Mouse (Mus musculus) MN1 (cell line): ENCODE measurements around the gene Dnajb1.
"Not testable (repeated sequence)": the region's sequence is repeated elsewhere in the genome, so short reads cannot be mapped to it uniquely, and the experiment has no call there.

Experiments used
- DNase-seq: peaks from one replicate; pipeline ENCODE4 v3.0.0-alpha.2; 2016; ENCODE audit warnings: low spot score

Gene Dnajb1

DNA sequence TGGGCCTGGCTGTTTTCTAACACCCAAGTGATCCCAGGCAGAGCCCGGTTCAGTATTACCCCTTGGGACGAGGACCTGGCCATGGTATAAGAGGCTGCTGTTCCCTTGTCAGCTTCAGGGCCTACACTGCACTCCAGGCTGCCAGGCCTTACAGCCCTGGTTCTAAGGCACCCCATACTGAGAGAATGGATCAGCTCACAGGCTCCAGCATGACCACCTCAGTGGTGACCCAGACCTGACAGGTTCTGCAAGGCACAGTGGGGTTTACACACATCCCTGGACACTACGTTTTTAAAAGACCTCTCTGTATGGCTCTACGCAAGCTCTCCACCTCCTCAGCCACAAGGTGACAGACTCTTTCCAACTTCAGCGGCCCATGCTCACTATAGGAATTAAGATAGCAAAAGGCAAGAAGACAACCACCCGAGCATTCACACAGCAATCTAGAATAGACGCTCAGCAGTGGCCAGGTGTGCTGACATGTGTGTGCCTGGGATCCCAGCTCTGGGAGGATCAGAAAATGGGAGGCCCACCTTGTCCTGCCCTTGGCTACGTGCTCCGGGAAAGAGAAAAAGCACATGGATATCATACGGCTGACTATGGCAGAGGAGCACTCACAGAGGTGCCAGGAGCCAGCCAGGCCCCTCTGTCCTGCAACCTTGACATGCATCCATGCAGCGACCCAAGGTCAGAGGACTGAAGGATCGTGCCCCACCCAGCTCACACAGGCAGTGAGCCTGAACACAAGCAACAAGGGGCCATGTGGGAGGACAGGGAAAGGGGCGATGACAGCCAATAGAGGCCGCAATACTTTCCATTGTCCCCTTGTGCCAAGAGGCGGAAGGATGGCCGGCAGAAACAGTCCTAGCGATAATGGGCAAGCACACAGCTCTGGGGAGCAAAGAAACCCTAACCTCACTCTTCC lies 29.6 kb upstream of the Dnajb1 start:
- DNase-seq, result no peak

DNA sequence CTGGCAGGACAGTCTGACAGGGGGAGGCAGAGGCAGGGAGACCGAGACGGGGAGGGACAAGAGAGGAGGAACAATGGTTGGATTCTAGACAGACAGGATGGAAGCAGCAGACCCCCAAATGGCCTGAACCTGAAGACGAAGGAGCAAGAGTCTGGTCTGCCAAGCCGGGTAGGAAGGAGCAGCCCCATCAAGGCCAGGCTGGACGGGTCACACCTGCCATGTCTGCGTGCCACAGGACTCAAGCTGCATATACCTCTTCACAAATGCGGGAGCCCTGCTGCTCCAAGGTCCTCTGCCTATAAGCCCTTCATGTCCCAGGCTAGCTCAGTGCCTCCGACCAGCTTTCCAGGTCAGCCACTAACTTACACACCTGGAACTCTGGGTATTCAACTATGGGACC lies 28.3 kb upstream of the Dnajb1 start:
- DNase-seq, result no peak

DNA sequence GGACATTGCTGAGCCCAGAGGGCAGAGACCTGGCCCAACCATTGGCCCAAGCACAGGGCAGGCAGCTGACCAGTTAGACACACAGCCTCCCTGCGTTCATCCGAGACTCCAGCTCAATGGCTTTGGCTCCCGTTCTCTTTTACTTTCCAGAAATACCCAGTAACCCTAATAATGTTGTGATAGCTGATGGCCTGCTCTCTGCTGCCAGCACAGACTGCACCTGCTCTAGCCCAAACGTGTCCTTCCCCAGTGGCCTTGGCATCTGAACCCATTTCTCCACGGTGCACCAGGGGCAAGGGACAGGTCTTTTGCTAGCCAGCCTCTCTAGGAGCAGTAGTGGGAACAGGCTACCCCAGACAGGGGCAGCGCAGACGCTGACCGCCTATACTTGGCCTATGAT lies 27.2 kb upstream of the Dnajb1 start:
- no peak for DNase-seq

GRCm38 (mm10) chr8:83582226-83582625 lies 25.8 kb upstream of the Dnajb1 start:
- no peak for DNase-seq

- DNase-seq, result no peak
Measured at GRCm38 (mm10) chr8:83583236-83583635, 24.8 kb upstream of the Dnajb1 start.

DNA sequence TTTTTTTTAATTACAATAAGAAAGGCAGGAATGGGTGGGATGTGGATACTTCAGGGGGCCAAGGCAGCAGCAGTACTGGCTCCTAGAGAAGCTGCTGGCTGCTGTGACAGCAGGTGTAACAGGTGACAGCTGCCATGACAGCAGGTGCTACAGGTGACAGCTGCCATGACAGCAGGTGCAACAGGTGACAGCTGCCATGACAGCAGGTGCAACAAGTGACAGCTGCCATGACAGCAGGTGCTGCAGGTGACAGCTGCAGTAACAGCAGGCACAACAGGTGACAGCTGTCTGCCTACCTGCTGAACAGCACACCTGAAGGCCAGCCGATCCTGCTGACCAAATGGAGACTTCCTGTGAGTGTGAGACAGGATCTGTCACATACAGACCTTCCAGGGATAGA lies 23.2 kb upstream of the Dnajb1 start:
- DNase-seq, result no peak

DNA sequence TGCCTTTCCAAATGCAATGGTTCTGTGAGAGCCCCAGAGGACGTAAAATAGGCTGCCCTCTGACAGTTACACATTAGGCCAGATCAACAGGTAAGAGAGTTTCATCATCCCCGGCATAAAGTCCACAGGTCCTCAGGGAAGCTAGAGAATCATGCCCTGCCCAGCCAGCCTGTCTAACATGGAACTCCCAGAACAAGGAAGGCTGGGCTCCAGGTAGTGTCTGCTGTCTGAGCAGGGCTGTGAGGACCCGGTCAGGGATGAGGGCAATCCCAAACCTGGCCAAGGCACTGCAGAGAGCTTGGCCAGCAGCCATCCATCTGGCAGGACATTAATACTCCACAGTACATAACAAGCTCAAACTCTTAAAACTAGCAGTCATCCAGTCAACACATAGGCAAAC lies 22.7 kb upstream of the Dnajb1 start:
- DNase-seq, result no peak

- no peak for DNase-seq
Measured at GRCm38 (mm10) chr8:83587644-83588043, 20.3 kb upstream of the Dnajb1 start.

- no peak for DNase-seq
Measured at GRCm38 (mm10) chr8:83588886-83589285, 19.1 kb upstream of the Dnajb1 start.

DNA sequence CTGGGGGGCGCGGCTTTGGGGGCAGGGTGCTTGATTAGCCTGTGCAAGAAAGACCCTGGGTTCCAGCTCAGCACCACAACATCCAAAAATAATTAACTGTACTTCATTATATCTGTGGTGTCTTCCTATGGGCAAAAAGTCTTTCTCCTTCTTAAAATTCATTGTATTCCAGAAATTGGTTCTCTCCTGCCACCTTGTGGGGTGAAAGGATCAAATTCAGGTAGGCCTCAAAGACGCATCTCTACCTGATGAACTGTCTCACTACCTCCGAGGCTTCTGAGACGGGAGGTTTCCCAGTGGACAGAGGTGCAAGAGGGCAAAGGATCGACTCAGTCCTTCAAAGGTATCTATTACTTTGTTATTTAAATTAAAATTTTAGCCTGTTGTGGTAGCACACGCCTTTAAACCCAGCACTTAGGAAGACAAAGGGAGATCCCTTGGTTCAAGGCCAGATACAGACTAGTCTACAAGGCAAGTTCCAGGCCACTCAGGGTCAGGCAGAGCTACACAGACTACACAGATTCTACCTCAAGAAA lies 17.4 kb upstream of the Dnajb1 start:
- peak; percentile 39 for DNase-seq

GRCm38 (mm10) chr8:83592682-83593081 lies 15.3 kb upstream of the Dnajb1 start:
- DNase-seq, result no peak

GRCm38 (mm10) chr8:83593325-83594166 lies 14.4 kb upstream of the Dnajb1 start:
- DNase-seq, result peak; percentile 56

DNA sequence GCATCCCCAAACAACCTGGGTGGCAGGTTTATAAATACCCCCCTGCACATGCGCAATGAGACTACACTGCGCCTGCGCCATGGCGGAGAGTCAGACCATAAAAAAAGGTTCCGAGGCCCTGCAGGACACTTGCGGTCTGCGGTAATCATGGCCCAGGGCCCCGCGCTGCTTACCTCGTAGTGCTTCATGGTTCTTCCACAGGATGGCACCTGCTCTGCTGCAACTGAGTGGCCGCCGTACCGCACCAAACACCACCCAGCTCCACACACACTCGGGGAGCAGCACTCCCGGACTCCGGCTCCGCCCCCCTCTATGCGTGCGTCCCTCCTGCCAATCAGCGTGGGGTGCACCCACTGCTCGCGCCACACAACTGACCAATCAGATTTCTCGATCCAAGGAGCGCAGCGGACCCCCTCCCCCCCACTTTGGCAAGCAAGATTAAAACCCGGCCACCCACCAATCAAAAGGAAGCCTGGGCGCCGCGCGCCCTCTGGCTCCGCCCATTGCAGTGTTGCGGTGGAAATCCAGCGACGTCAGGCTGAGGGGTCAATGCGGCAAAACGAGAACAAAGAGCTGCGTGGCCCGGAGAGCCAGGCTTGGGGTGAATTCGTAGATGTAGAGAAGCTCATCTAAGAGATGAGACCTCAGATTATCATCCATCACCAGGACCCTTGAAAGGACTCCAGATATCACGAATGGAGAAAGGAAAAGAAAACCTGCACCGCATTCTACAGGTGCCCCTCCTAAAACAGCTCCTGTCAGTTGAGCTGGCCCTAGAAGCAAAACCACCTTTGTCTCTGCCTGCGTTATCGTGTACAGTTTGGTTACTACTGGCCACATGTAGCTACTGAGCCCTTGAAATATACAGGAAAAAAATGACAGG lies 13.6 kb upstream of the Dnajb1 start:
- DNase-seq, result peak; percentile 98

- DNase-seq, result not testable (repeated sequence)
Measured at GRCm38 (mm10) chr8:83595050-83595345, 13.0 kb upstream of the Dnajb1 start.

DNA sequence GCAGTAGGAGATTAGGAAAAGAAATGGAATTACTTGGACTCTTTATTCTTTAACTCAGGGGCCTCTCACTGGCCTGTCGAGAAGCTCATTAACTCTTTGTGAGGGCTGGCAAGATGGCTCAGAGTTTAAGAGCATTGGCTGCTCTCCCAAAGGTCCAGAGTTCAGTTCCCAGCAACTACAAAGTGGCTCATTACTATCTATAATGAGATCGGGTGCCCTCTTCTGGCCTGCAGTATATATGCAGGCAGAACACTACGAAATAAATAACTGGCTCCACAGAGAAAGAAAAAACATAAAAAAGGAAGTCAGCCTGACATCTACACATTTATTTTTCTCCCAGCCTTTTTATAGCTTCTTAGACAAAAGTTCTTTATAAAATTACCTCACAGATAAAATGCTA lies 11.6 kb upstream of the Dnajb1 start:
- no peak for DNase-seq

DNA sequence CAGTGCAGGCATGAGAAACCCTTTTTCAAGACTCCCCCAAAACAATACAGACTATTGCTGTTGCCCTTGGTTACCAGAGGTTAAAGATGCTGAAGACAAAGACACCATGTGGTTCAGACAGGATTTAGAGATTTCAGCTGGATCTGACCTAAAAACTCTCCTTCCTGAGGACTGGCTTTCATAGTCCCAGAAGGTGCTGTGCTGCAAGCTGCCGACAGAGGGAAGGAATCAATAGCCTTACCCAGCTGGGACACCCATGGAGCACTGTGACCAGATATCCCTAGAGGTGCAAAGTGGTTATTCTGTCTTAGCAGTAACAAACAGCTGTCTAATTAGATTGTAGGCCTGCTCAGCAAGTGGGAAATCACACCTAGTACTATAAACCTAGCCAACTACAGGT lies 9.8 kb upstream of the Dnajb1 start:
- DNase-seq, result no peak

DNA sequence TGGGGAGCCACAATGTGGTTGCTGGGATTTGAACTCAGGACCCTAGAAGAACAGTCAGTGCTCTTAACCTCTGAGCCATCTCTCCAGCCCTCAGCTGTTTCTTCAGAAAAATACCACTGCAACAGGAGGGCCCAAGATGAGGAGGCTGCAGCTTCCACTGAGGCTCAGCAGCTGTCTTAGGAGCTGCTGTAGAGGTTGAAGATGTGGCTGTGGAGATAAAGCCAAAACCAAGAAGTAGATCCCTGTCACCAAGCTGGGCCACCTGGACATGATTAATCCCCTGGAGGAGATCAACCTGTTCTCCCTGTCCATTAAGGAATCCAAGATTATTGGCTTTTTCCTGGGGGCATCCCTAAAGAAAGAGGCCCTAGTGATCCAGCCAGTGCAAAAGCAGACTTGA lies 8.2 kb upstream of the Dnajb1 start:
- DNase-seq, result no peak

DNA sequence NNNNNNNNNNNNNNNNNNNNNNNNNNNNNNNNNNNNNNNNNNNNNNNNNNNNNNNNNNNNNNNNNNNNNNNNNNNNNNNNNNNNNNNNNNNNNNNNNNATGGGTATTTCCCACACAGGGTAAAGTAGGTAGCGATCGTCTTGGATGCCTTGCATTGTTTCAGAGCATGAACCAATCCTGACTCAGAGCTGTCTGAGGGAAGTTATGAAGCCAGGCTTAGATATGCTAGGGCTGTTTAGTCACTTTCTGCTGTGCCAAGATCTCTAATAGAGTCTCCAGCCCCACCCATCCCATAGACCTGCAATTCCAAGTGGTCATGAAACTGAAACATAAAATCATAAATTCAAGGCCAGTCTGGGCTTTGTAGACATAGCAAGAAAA lies 5.4 kb upstream of the Dnajb1 start:
- DNase-seq, result no peak

DNA sequence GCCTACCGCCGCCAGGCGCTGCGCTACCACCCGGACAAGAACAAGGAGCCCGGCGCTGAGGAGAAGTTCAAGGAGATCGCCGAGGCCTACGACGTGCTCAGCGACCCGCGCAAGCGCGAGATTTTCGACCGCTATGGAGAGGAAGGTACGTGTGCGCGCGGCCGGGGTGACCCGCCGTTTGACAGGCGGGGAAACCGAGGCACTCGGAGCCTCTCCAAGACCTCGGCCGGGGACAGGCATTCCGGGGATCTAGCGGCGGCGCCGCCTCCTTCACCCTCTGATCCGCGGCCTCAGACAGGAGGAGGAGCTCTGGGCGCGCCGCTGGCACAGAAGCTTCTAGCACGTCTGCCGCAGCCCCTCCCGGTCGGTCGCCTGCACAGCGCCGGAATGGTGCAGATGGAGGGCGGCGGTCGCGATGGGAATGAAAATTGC lies 421 bp downstream of the Dnajb1 start:
- peak; percentile 84 for DNase-seq

- DNase-seq, result no peak
Measured at GRCm38 (mm10) chr8:83609086-83609485, 1.1 kb downstream of the Dnajb1 start.

GRCm38 (mm10) chr8:83609547-83610180 lies 1.7 kb downstream of the Dnajb1 start:
- DNase-seq, result no peak

GRCm38 (mm10) chr8:83611921-83612320 lies 3.9 kb downstream of the Dnajb1 start:
- no peak for DNase-seq
